Mouse (Mus musculus): ENCODE measurements at regions not wholly inside any gene's neighbourhood (a gene's known extent, or its start where the extent isn't known, plus 50 kb on each side); places are given as distances from the start of the nearest gene placed in this dataset.
A peak's percentile ranks its signal among the peaks of the same experiment; 100 is the strongest.

- DNase-seq (ENCODE audit: low spot score): no peak
Observed at GRCm38 (mm10) chr12:73491370-73491769, 54.8 kb downstream of the Tmem30b start.

- DNase-seq (ENCODE audit: low spot score): no peak
Observed at GRCm38 (mm10) chr12:73482858-73483257, 63.3 kb downstream of the Tmem30b start.

GRCm38 (mm10) chr12:73482275-73482674 lies 63.9 kb downstream of the Tmem30b start:
- DNase-seq (ENCODE audit: low spot score): no peak

GRCm38 (mm10) chr12:73481705-73482104 lies 64.5 kb downstream of the Tmem30b start:
- no peak for DNase-seq (ENCODE audit: low spot score)

- no peak for DNase-seq (ENCODE audit: low spot score)
Observed at GRCm38 (mm10) chr12:73481165-73481564, 65.0 kb downstream of the Tmem30b start.

GRCm38 (mm10) chr12:73480610-73480971 lies 65.6 kb downstream of the Tmem30b start:
- no peak for DNase-seq (ENCODE audit: low spot score)

- DNase-seq (ENCODE audit: low spot score): no peak
Observed at GRCm38 (mm10) chr12:73479932-73480609, 66.1 kb downstream of the Tmem30b start.

GRCm38 (mm10) chr12:73478641-73479040 lies 67.6 kb downstream of the Tmem30b start:
- no peak for DNase-seq (ENCODE audit: low spot score)

GRCm38 (mm10) chr12:73476421-73476858 lies 69.8 kb downstream of the Tmem30b start:
- peak; percentile 73 for DNase-seq (ENCODE audit: low spot score)

GRCm38 (mm10) chr12:73475774-73476173 lies 70.4 kb downstream of the Tmem30b start:
- DNase-seq (ENCODE audit: low spot score): no peak

- no peak for DNase-seq (ENCODE audit: low spot score)
Observed at GRCm38 (mm10) chr12:73475020-73475419, 71.2 kb downstream of the Tmem30b start.

GRCm38 (mm10) chr12:73473111-73473510 lies 73.1 kb downstream of the Tmem30b start:
- DNase-seq (ENCODE audit: low spot score): no peak

GRCm38 (mm10) chr12:73471966-73472365 lies 74.2 kb downstream of the Tmem30b start:
- DNase-seq (ENCODE audit: low spot score): no peak

GRCm38 (mm10) chr12:73466484-73466883 lies 79.7 kb downstream of the Tmem30b start:
- peak; percentile 49 for DNase-seq (ENCODE audit: low spot score)

GRCm38 (mm10) chr12:73465975-73466374 lies 80.2 kb downstream of the Tmem30b start:
- DNase-seq (ENCODE audit: low spot score): peak; percentile 55

- DNase-seq (ENCODE audit: low spot score): no peak
Observed at GRCm38 (mm10) chr12:73464311-73464710, 81.9 kb downstream of the Tmem30b start.

- peak; percentile 27 for DNase-seq (ENCODE audit: low spot score)
Observed at GRCm38 (mm10) chr12:73462091-73462490, 84.1 kb downstream of the Tmem30b start.

- peak; percentile 39 for DNase-seq (ENCODE audit: low spot score)
Observed at GRCm38 (mm10) chr12:73460291-73460761, 85.9 kb downstream of the Tmem30b start.

- no peak for DNase-seq (ENCODE audit: low spot score)
Observed at GRCm38 (mm10) chr12:73451257-73451656, 94.9 kb downstream of the Tmem30b start.

GRCm38 (mm10) chr12:73450541-73450940 lies 95.7 kb downstream of the Tmem30b start:
- DNase-seq (ENCODE audit: low spot score): no peak

GRCm38 (mm10) chr12:73449911-73450520 lies 96.2 kb downstream of the Tmem30b start:
- DNase-seq (ENCODE audit: low spot score): peak; percentile 68

- DNase-seq (ENCODE audit: low spot score): peak; percentile 49
Observed at GRCm38 (mm10) chr12:73449069-73449468, 97.1 kb downstream of the Tmem30b start.

GRCm38 (mm10) chr12:73448388-73448965 lies 97.7 kb downstream of the Tmem30b start:
- DNase-seq (ENCODE audit: low spot score): peak; percentile 64

Data from embryo, embryonic 10.5 days (tissue).